Mouse (Mus musculus) testis, postnatal 14 days (tissue): ENCODE measurements around the gene Rpl13a.
A peak's percentile ranks its signal among the peaks of the same experiment; 100 is the strongest.
"Not testable (repeated sequence)": the region's sequence is repeated elsewhere in the genome, so short reads cannot be mapped to it uniquely, and the experiment has no call there.

Experiments
- DNase-seq: peaks from one replicate; pipeline ENCODE4 v3.0.0; 2021; ENCODE audit warnings: low spot score

The Rpl13a gene

DNA sequence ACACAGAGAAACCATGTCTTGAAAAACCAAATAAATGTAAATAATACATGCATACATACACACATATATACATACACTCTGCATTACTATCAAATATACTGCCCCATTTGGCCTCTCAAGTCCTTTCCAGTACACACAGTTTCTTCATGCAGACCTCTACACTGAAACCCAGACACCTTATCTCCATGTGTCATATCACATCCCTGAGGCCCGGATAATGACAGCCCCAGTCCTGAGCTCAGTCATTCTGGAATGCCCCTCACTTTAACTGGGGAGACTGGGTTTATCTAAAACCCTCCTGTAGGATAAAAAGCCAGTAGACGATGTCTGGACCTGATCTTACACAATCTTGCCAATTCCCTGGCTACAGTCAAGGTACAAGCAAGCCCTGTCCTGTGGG is 15.1 kb downstream of the Rpl13a start:
- no peak for DNase-seq

DNA sequence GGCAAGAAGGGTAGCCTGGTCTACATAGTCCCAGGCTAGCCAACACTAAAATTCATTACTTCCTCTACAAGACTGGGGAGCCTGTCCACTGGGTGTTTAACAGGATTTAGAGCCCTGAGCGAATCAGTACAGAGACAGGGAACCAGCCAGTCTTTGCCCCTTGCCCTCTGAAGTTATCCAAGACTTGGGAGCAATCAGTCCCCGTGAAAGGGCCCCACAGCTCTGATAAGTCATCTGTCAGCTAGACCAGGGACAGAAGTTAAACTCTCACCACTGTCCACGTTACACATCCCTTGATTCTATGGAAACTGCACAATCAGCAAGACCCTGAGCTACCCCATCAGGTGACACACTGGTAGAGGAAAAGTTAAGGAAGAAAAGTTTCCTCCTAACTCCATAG is 16.0 kb downstream of the Rpl13a start:
- no peak for DNase-seq

DNA sequence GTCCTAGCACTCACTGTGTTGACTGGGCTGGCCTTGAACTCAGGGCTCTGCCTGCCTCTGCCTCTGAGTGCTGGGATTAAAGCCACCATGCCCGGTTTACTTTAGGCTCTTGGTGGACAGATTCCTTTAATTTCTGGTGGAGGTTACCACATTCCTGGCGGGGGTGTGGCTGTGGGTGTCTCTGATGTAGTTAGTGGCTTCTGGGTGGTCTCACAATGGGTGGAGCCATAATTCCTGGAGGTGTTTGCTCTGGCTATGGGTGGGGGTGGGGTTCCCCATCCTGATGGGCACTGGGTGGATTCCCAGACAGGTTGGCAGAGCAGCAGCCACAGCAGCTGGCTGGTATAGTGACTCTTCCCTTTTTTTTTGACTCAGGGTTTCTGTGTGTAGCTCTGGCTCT is 16.6 kb downstream of the Rpl13a start:
- DNase-seq: no peak

DNA sequence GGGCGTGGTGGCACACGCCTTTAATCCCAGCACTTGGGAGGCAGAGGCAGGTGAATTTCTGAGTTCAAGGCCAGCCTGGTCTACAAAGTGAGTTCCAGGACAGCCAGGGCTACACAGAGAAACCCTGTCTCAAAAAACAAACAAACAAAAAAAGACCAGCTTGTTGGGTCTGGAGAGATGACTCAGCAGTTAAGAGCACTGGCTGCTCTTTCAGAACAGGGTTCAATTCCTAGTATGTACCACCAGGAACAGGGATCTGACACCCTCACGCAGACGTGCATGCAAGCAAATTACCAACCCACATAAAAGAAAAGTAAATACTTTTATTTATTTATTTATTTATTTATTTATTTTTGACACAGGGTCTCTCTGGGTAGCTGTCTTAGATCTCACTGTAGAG is 18.5 kb downstream of the Rpl13a start:
- not testable (repeated sequence) for DNase-seq

DNA sequence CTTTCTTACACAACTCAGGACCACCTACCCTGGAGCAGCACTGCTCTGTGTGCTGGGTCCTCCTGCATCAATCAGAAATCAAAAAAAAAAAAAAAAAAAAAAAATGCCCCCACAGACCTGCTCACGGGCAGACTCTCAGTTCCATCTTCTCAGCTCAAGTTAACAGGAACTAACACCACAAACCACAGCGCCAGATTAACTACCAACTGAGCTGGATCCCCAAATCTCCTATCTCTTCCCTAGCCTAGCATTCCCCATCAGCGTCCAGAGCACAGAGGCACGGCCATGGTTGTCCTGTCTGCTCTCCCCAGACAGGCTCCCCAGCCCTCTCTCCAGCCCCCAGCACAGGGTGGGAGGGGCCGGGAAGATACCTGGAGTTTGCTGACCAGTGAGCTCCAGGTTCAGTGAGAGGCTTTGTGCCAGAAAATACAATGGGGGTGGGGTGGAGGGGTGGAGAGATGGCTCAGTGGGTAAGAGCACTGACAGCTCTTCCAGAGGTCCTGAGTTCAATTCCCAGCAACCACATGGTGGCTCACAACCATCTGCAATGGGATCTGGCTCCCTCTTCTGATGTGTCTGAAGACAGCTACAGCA is 21.4 kb downstream of the Rpl13a start:
- no peak for DNase-seq

DNA sequence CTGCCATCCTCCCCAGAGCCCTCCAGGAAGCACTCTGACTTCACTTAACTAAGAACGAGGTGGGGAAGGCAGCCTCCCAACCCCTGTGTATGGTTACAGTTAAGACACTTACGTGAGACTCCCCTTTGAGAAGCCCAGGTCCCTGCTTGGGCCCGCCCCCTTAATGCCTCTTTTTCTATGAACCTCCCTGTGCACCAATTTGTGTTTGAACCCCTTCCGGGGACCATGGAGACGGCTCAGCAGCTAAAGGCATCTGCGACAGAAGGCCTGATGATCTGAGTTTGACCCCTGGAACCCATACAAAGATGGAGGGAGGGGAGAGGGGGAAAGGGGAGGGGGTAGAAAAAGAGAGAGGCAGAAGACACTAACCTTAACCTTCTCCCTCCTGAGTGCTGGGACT is 22.1 kb downstream of the Rpl13a start:
- no peak for DNase-seq

DNA sequence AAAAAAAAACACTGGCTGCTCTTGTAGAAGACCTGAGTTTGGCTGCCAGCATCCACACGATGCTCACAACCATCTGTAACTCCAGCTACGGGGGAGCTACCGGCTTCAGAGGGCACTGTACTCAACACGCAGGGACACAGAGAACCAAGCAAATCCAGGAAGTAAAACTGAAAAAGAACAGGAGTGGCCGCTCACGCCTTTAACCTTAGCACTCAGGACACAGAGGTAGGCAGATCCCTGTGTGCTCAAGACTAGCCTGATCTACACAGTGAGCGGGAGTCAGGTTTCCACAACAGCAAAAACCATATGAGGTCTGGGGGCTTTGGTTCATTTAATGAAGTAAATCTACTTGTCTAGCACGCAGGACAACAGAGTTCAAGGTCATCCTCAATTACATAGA is 23.1 kb downstream of the Rpl13a start:
- no peak for DNase-seq

DNA sequence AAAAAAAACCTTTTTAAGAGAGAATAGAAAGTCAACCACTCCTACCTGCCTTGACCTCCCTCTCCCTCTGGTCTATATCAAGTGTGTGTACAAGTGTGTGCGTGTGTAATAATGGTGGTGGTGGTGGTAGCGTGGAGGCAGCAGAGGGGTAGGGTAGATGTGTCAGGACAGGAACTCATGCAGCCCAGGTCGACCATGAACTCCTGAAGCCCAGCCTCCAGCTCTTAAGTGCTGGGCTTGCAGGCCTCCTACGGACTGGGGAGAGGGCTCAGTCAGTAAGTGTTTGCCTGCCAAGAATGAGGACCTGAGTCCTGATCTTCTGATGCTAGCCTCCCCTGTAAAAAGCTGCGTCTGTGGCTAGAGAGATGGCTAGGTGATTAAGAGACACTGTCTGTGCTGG is 23.6 kb downstream of the Rpl13a start:
- DNase-seq: no peak

DNA sequence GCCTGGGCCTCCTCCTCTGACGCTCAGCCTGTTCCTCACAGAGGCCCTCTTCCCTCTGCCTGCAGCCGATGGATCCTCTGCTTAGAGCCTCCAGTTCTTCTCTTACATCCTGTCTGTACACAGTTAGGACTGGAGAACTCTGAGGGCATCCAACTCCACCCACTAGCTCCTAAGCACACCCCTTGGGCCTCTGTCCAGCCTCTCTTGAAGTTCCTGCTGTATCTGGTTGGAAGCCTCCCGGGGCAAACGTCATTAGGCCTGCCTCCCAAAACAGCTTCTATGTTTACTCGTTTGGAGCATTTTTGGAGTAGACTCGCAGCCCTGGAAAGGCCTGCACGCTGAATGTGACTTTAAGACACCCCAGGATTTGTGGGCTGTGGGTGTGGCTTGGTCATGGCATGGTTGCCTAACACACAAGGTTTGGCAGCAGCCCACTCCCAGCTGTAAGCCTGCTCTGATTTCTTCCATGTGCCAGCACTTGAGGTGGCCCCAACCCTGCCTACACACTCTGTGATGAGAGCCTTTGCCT is 24.8 kb downstream of the Rpl13a start, which contains the start of gene Fcgrt:
TSS of gene Fcgrt (minus strand) at position 200 of the 529 bp plus-strand sequence.
- peak; percentile 88 for DNase-seq

DNA sequence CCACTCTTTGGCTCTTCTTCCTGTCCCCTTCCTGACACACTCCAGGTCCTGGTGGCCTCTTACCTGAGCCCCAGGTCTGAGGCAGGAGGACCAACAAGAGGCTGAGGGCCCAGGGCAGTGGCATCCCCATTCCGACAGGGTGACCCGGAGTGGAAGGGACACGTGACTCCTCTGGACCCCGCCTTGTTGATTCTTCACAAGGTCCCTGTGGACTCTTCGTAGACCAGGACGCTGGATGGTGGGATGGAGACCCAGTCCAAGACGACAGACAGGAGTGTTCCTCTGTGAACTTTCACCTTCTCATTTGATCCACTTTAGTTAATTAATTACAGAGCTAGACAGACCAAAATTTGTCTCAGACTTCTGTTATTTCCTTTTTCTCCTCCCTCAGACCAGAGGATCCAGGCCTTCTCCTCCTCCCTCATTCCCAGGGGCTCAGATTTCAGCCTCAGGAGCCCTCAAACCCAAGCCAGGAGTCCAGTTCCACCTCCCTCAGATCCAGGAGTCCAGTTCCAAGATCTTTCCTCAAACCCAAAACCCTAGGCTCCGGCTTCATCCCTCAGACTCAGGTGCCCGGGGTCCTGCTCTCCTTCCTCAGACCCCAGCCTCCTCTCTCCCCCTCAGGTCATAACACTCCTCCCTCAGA is 25.5 kb downstream of the Rpl13a start:
- no peak for DNase-seq

DNA sequence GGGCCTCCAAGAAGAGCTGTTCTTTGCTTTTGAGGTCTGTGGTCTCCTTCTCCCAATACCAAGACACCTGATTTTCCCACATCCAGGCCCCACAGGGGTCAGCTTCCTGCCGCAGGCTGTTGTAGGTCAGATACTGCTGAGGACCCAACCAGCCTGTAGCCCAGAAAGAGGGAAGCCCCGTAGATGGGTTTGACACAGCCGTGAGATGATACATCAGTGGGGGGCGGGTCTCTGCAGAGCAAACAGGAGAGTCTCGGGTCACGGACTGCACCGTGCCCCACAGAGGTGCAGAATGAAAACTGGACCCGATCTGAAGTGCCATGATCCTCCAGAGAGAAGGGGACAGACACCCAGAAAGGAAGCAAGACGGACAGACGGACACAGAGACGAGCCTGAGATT is 26.1 kb downstream of the Rpl13a start:
- DNase-seq: no peak

DNA sequence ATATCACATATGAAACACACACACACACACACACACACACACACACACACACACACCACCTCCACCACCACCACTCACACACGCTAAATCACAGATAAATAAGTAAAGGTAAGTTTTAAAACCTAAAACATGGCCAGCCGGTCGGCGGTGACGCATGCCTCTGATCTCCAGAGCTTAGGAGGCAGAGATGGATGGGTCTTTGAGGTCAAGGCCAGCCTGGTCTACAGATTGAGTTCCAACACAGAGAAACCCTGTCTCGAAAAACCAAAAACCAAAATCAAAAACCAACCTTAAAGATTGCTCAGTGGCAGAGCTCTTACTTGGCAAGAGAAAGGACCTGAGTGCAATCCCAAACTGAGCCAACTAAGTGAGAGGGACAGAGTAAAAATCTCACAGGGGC is 28.5 kb downstream of the Rpl13a start:
- no peak for DNase-seq

DNA sequence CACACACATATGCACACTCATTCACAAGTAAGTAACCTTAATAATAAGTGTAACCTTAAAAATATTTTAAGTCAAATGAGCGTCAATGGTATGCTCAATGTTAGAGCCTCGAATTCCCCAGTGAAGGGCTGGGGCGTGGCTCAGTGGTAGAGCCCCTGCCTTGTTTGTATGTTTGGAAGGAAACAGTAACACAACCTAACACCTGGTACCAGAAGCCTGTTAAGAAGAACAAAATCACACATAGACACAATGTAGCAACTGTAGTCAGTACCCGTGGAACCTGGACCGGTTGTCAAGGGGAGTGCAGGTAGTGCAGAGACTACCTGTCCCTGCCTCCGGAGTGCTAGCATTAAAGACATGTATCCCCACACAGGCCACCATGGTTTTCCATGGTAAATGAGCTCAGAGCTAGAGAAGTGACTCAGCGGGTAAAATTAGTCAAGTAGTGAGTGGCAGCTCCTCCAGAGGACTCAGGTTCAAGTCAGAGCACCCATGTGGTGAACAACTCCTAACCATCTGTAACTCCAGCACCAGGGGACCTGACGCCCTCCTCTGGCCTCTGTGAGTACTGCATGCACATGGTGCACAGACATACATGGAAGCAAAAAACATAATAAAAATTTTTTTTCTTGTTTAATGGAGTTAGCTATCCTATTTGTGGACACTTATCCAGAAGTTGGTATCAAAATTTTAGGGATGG is 29.9 kb downstream of the Rpl13a start:
- peak; percentile 60 for DNase-seq

DNA sequence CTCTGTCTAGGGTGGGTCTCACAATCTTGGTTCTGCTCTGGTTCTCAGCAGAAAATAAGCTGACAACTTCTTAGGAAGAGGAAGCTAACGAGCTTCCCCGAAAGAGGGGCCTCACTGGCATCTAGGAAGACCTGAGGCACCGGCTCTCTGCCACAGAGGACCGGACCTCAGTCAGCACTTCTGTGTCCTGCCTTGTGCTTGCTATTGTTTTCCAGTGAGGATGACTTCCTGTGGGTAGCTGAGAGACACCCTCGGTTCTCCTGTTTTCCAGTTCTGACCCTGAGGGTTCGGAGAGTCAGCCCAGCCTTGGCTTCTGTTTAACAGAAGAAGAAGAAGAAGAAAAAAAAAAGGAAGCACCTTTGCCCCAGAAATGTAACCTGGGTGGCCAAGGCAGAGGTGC is 31.1 kb downstream of the Rpl13a start:
- no peak for DNase-seq

DNA sequence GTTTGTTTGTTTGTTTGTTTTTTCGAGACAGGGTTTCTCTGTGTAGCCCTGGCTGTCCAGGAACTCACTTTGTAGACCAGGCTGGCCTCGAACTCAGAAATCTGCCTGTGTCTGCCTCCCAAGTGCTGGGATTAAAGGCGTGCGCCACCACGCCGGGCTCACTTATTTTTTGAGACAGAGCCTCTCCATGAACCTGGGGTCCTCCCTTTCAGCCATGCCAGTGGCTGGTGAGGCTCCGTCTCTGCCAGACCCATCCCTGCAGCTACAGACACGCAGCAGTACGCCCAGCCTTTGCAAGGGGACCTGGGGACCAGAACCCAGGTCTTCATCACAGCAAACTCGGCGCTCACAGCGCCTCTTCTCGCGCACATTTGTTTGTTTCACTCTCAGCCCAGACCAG is 32.6 kb downstream of the Rpl13a start:
- not testable (repeated sequence) for DNase-seq

DNA sequence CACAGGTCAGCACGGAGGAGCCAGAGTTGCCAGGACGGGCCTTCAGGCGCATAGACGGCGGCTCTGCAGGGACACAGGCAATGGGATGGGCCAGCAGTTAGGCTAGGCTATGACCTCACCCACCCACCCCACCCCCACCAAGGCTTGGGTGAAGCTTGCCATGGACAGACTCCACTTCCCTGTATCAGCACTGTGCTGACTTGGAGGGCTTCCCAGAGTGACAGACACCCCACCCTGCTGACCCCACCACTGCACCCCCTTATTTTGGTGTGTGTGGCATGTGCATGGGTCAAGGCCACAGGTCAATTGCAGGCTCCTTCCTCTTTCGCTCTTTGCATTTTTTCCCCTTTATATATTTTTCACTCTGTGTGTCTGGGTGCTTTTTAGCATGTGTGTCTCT is 33.2 kb downstream of the Rpl13a start:
- DNase-seq: no peak

DNA sequence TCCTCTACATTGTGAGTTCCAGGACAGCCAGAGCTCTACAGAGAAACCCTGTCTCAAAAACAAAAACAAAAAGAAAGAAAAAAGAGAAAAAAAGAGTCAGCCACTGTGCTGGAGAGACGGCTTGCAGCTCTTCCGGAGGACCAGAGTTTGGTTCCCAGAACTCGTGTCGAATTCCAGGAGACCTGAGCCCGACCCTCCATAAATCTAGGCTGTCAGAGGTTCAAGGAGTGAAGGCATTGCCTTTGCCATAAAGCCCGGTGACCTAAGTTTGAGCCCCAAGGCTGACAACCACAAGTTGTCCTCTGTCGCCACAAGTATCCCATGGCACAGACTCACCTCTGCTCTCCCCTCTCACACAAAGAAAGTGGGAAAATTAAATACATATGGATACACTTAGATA is 34.4 kb downstream of the Rpl13a start:
- DNase-seq: no peak

DNA sequence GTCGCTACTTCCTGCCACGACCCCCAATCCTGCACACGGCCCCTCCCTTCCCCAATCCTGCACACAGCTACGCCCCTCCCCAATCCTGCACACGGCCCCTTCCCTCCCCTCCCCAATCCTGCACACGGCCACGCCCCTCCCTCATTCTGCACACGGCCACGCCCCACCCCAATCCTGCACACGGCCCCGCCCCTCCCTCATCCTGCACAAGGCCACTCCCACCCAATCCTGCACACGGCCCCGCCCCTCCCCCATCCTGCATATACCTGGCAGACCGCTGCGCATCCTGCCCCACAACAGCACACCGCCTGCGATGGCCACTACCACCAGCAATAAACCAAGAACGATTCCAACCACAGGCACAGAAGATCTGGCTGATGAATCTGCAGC is 35.0 kb downstream of the Rpl13a start:
- no peak for DNase-seq

DNA sequence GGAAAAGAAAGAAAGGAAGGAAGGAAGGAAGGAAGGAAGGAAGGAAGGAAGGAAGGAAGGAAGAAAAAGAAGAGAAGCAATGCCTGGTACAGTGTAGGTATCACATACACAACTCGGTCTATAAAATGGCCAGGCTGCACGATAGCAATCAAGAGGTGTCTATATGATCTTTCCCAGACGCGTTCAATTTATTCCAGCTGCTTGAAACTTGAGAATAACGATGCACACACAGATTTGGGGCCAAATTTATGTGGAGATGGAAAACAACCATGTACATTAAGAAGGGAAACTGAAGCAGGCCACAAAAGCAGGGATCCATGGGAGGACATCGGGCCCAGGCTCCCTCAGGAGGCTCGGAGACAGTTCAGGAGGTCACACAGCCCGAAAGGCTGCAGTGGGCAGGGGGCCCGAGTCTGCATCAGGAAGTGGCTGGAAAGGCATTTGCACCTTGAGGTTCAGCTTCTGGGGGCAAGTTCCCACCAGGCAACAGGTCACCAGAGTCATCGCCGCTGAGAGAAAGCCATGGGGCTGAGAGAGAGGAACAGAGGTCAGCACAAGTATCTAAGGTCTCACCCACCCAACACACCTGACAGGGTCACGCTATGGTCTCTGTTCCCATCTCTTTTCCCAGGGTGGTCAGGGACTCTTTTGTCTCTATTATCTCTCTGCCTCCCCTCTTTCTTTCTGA is 35.6 kb downstream of the Rpl13a start:
- DNase-seq: no peak

DNA sequence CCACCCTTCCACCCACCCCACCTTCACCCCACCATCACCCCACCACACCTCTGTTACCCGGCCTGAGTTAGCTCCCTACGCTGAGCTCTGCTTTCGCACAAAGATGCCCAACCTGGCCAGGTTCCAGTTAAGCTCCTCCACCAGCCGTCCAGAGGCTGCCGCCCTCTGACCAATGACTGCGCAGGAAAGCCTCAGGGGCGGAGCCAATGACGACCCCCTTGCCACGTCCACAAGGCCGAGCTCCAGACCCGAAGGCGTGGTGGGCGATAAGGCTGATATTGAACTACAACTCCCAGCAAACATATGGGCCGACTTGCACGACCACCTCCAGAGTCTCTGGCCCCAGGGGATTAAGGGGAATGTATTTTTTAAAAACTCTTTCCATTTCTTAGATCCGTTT is 36.5 kb downstream of the Rpl13a start, which contains the start of gene Rcn3:
TSS of gene Rcn3 (minus strand) at position 174 of the 400 bp plus-strand sequence.
- DNase-seq: peak; percentile 88

DNA sequence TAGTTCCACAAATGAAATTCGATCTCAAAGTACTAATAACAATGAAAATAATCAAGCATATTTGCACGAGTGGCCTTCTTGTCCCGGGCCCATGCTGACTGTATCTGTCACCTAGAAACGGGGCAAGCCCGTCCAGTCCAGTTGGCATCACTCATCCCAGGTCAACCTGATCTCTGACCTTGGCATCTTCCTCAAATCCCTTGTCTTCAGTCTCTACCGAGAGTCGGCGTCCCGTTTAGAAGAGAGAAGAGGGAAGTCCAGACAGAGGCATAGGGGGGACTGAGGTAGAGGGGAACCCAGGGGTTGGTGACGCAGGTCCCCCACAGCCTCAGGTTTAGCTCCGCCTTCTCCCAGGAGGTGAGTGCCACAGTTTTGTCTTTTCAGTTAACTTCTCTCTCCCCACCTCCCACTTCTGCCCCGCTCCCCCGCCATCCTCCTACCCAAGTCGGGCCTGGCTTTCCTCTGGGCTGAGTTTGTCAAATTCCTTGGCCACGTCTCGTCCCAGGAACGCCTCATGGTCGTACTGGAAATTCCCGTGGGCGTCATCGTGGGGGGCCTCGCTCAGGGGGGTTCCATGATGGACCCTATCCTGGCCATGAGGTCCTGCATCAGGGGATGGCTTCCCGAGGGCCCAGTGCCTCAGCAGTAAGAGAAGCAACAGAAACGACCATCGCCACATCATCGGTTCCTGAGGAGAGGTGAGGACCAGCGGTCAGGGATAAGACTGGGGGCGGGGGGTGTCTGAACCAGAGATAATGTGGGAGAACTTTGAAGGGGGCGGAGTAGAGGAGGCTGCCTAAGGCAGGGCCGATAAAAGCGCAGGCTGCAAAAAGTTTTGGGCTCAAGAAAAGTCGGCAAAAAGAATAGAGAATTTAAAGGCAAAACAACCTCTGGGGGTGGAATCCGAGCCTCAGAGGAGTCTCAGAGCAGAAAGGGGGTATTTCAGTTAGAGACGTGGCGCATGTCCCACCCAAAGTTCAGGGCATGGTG is 37.3 kb downstream of the Rpl13a start:
- no peak for DNase-seq
